Mouse (Mus musculus) megakaryocyte, adult 5-6 weeks (primary cell): Measurements from ENCODE around the gene Zfp981. TPM values are rescaled to one million over a fixed set of nuclear protein-coding genes. Genes with fewer than 3 reads are reported as not detected.
"Not testable (repeated sequence)": the region's sequence is repeated elsewhere in the genome, so short reads cannot be mapped to it uniquely, and the experiment has no call there.

Experiments used
- ATAC-seq: 2 replicates; pipeline ENCODE4 v1.8.0; 2016; ENCODE audit warnings: mild to moderate bottlenecking, inconsistent platforms; ENCODE audit not compliant: poor library complexity, severe bottlenecking
- total RNA-seq, 2 experiments: library from RNA; stranded (forward) in 1 of 2; stranded (reverse) in 1 of 2; fragments of 153-499, 151-499 nt in 1 of 2; fragments of 221-1000, 200-1000 nt in 1 of 2; gene quantifications; 2 replicates each; pipeline versions ENCODE4 v1.2.3 to v1.2.4; 2015 to 2017

Gene Zfp981
- total RNA-seq, 2 experiments from 2014 or later = not detected

GRCm38 (mm10) chr4:146485183-146485939 is 16.5 kb upstream of the Zfp981 start:
- ATAC-seq = not testable (repeated sequence)

GRCm38 (mm10) chr4:146486753-146487152 is 15.1 kb upstream of the Zfp981 start:
- peak; percentile 13 for ATAC-seq

- not testable (repeated sequence) for ATAC-seq
Measured at GRCm38 (mm10) chr4:146489196-146489595, 12.6 kb upstream of the Zfp981 start.

GRCm38 (mm10) chr4:146491993-146492392 is 9.8 kb upstream of the Zfp981 start:
- ATAC-seq = 0 out of 2 replicates have a peak, but pooled peaks have one; percentile 19

- ATAC-seq = no peak
Measured at GRCm38 (mm10) chr4:146492439-146492838, 9.4 kb upstream of the Zfp981 start.

- peak; percentile 19 for ATAC-seq
Measured at GRCm38 (mm10) chr4:146492851-146493250, 9.0 kb upstream of the Zfp981 start.

GRCm38 (mm10) chr4:146493319-146493907 is 8.4 kb upstream of the Zfp981 start:
- ATAC-seq = not testable (repeated sequence)

GRCm38 (mm10) chr4:146494980-146495379 is 6.8 kb upstream of the Zfp981 start:
- ATAC-seq = no peak

GRCm38 (mm10) chr4:146497695-146498275 is 4.0 kb upstream of the Zfp981 start:
- not testable (repeated sequence) for ATAC-seq

GRCm38 (mm10) chr4:146509029-146509428 is 7.2 kb downstream of the Zfp981 start:
- ATAC-seq = not testable (repeated sequence)

- not testable (repeated sequence) for ATAC-seq
Measured at GRCm38 (mm10) chr4:146511871-146512270, 10.0 kb downstream of the Zfp981 start.

GRCm38 (mm10) chr4:146516474-146516873 is 14.6 kb downstream of the Zfp981 start:
- ATAC-seq = no peak

- ATAC-seq = not testable (repeated sequence)
Measured at GRCm38 (mm10) chr4:146517150-146517549, 15.3 kb downstream of the Zfp981 start.

- ATAC-seq = no peak
Measured at GRCm38 (mm10) chr4:146520723-146521122, 18.9 kb downstream of the Zfp981 start.

- no peak for ATAC-seq
Measured at GRCm38 (mm10) chr4:146534574-146534973, 32.7 kb downstream of the Zfp981 start.

GRCm38 (mm10) chr4:146535883-146536282 is 34.1 kb downstream of the Zfp981 start:
- ATAC-seq = 0 out of 2 replicates have a peak, but pooled peaks have one; percentile 12

- peak; percentile 33; the same call in 1 of the 2 replicates for ATAC-seq
Measured at GRCm38 (mm10) chr4:146579905-146580873, 78.4 kb downstream of the Zfp981 start.
